Mouse (Mus musculus) embryo, embryonic 10 days (tissue): ENCODE data around the gene Hdac5.
"Not testable (repeated sequence)": the region's sequence is repeated elsewhere in the genome, so short reads cannot be mapped to it uniquely, and the experiment has no call there.

Experiments used
- DNase-seq: peaks from one replicate; pipeline ENCODE4 v3.0.0-alpha.2; 2015; ENCODE audit warnings: low spot score

Hdac5 gene

GRCm38 (mm10) chr11:102184253-102184645, 45.7 kb downstream of the Hdac5 start:
- DNase-seq = no peak

GRCm38 (mm10) chr11:102179836-102180235, 50.1 kb downstream of the Hdac5 start:
- DNase-seq = no peak

GRCm38 (mm10) chr11:102168689-102169088, 61.3 kb downstream of the Hdac5 start:
- no peak for DNase-seq

GRCm38 (mm10) chr11:102167539-102167938, 62.4 kb downstream of the Hdac5 start:
- no peak for DNase-seq

- DNase-seq = no peak
Observed at GRCm38 (mm10) chr11:102165971-102166722, 63.8 kb downstream of the Hdac5 start.

- no peak for DNase-seq
Observed at GRCm38 (mm10) chr11:102159781-102160180, 70.2 kb downstream of the Hdac5 start.

GRCm38 (mm10) chr11:102158024-102158423, 71.9 kb downstream of the Hdac5 start:
- not testable (repeated sequence) for DNase-seq

GRCm38 (mm10) chr11:102156786-102157089, 73.2 kb downstream of the Hdac5 start:
- DNase-seq = no peak

- DNase-seq = peak; percentile 95
Observed at GRCm38 (mm10) chr11:102156039-102156785, 73.8 kb downstream of the Hdac5 start, which contains the start of gene Tmem101. Gene Tmem101, minus strand, starts transcription at chr11:102156404.

- peak; percentile 35 for DNase-seq
Observed at GRCm38 (mm10) chr11:102147213-102147989, 82.6 kb downstream of the Hdac5 start.

- DNase-seq = peak; percentile 11
Observed at GRCm38 (mm10) chr11:102146531-102146930, 83.4 kb downstream of the Hdac5 start.

GRCm38 (mm10) chr11:102146005-102146404, 84.0 kb downstream of the Hdac5 start:
- peak; percentile 41 for DNase-seq

GRCm38 (mm10) chr11:102145471-102146001, 84.4 kb downstream of the Hdac5 start, which contains the start of gene Nags:
Gene Nags, plus strand, starts transcription at chr11:102145513.
- DNase-seq = peak; percentile 9

- peak; percentile 15 for DNase-seq
Observed at GRCm38 (mm10) chr11:102144957-102145470, 85.0 kb downstream of the Hdac5 start.
